In genomic region chr17:8092537-8093526, GRCm38 (mm10) we compare ENCODE assay signal across 6 mouse cellular contexts. TPM values are rescaled to one million over a fixed set of nuclear protein-coding genes. Genes with fewer than 3 reads are reported as not detected.
"Had no signal": no experiment of that assay in that cellular context is flagged by ENCODE, and none has a peak within 500 bp of the region (broad histone marks: within the 10 kb centered on the region; RNA-seq: fewer than 3 reads in every experiment).

No protein-coding gene starts in this region.

RNA-seq across cellular contexts. Expression of gene Gm49673, which starts 54.8 kb away (rescaled TPM):
- total RNA-seq: left cerebral cortex, postnatal 4 days; liver, adult 2 months had no signal
- polyA plus RNA-seq: large intestine, adult 2 months; lung, embryonic 16.5 days; midbrain, embryonic 11.5 days; stomach, postnatal 0 days had no signal
